Mouse (Mus musculus): ENCODE data around the gene Cenpa. TPM values are rescaled to one million over a fixed set of nuclear protein-coding genes. Genes with fewer than 3 reads are reported as not detected.

The Cenpa gene
- 81.1 TPM for polyA plus RNA-seq (2017; shearing (Covaris generic))

DNA sequence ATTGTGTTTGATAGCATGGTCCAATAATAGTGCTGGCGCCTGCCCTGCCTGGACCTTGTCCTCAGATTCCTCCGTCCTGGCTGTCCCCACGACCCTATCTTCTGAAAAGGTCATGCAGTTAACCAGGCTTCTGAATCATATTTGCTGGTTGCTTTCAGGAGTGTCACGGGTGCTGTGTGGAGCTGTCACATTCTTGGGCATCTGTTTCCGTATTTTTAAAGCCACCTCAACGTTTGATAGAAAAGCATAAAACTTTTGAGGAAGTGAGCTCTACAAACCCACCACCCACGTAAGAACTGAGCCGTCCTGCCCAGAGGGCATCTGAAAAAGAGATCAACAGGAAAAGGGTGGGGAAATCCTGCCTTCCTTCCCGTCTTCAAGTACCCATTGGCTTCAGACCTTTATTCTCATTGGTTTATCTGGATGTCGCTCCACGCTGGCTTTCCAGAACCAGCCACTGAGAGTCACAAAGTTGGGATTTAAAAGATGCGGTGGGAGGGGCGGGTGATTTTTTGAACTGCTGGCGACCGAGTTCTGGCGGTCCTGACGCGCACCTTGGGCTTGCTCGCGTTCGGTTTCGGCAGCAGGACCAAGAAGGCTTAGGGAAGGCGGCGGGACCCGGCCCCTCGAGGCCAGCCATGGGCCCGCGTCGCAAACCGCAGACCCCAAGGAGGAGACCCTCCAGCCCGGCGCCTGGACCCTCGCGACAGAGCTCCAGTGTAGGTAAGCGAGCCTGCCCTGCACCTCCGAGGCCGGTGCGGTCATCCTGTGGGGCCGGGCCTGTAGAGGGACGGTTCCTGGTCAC, at the start of gene Cenpa:
Gene Cenpa (plus strand): TSS at position 387 of the 805 bp plus-strand sequence.

DNA sequence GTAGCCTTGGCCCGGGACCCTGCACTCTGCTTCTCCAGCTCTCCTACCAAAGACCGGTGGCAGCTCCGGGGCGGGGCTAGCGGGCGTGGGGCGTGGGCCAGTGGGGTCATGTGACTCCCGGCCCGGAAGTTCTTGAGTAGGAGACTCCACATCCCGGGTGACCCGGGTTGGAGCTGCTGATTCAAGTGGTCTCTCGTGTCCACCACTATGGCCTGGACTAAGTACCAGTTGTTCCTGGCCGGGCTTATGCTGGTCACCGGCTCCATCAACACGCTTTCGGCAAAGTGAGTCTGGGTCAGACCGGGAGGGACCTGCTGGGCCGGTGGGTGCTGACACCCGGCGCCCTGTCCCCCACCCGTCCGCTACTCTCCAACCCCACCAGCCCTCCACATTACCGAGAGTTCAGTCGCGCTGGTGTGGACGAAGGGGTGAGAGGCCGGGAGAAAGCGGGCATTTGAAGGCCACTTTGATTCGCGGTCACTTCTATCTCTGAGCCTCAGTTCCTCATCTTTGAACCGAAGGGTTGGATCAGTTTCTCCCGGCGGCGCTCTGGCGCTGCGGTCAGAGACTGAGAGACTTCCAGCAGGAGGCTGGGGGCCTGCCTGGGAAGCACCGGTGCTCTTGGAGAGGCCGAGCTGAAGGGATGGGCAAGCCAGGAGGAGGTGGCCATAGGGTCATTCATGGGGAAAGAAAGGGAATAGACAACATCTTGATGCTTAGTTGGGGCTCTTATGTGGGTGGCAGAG, 18.6 kb upstream of the Cenpa start, which contains the start of gene Slc35f6:
Gene Slc35f6 (plus strand): TSS at position 119 of the 746 bp plus-strand sequence.

DNA sequence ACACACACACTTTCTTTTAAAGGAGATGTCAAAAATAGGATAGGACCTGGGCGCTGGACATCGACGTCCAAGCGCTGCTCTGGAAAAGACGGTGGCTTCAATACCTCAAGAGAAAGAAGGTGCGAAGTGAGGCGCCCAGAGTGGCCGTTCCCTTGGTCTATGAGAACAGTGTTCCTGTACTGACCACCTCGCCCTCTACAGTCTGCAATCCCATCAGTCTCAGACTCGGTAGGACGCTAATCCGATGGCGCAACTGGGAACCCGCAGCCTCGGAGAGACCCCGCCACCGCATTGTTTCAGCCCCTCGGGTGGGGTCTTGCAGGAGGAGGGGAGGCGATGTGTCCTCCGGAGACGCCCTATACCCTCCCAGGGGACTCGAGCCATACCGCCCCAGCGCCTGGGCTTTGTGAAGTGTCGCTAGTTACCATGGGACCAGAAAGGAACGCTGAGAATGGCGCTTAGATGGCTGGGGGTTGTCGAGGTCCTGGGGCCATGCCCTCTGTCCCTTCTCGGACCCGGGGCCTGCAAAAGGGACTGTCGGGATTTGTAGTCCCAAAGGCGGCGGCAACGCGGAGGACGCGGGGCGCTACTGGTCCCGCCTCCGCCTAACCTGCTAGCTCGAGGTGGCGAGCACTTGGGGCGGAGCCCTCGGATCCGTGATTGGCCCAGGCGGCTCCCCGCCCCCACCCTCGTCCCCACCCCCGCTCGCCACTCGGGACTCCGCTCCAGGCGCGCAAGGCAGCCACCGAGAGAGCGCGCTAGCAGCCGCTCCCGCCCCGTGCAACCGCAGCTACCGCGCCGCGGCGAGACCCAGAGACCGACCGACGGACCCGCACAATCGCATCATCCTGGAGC, 44.8 kb downstream of the Cenpa start, which contains the start of gene Dpysl5:
Gene Dpysl5 (plus strand): TSS at position 418 of the 855 bp plus-strand sequence.

Other genes starting within 250 kb of the Cenpa start
- gene Otof, start 204.8 kb upstream of the Cenpa start, polyA plus RNA-seq (2017; shearing (Covaris generic)) = not detected
- gene 1700001C02Rik, start 200.7 kb upstream of the Cenpa start, polyA plus RNA-seq (2017; shearing (Covaris generic)) = not detected
- gene Cib4, start 120.9 kb upstream of the Cenpa start, polyA plus RNA-seq (2017; shearing (Covaris generic)) = not detected
- gene Kcnk3, start 78.6 kb upstream of the Cenpa start, polyA plus RNA-seq (2017; shearing (Covaris generic)) = not detected
- gene Slc35f6, start 18.8 kb upstream of the Cenpa start, polyA plus RNA-seq (2017; shearing (Covaris generic)) = 31.3 TPM
- gene Dpysl5, start 44.8 kb downstream of the Cenpa start, polyA plus RNA-seq (2017; shearing (Covaris generic)) = not detected
- 5.3 TPM for gene Mapre3, start 147.9 kb downstream of the Cenpa start, polyA plus RNA-seq (2017; shearing (Covaris generic))
- gene Tmem214, start 201.2 kb downstream of the Cenpa start, polyA plus RNA-seq (2017; shearing (Covaris generic)) = 66.9 TPM
- gene Agbl5, start 221.9 kb downstream of the Cenpa start, polyA plus RNA-seq (2017; shearing (Covaris generic)) = 16.2 TPM
- gene Ost4, start 241.0 kb downstream of the Cenpa start, polyA plus RNA-seq (2017; shearing (Covaris generic)) = 311 TPM
- 3.6 TPM for gene Emilin1, start 246.6 kb downstream of the Cenpa start, polyA plus RNA-seq (2017; shearing (Covaris generic))

Data from CD4-positive, CD25-positive, alpha-beta regulatory T cell, adult 9 weeks (primary cell).